Mouse (Mus musculus) CH12.LX (cell line): Measurements from ENCODE around the gene Esyt2. TPM values are rescaled to one million over a fixed set of nuclear protein-coding genes. Genes with fewer than 3 reads are reported as not detected.

ENCODE experiments used
- DNase-seq: peaks from one replicate; pipeline ENCODE4 v3.0.0-alpha.2; 2013; ENCODE audit errors: extremely low read depth
- H3K27ac ChIP-seq: 2 replicates; pipeline ENCODE4 v1.5.1; 2012; ENCODE audit warnings: low read depth, mild to moderate bottlenecking, control low read depth, moderate library complexity; ENCODE audit not compliant: insufficient read depth
- H3K27me3 ChIP-seq: replicated peaks from 2 replicates; pipeline ENCODE3; 2012; ENCODE audit warnings: inconsistent platforms
- H3K36me3 ChIP-seq, 2 experiments: replicated peaks in 1 of 2; 2 replicates each; pipeline versions ENCODE3 to v1.6.1; 2012; ENCODE audit warnings: inconsistent platforms in 1 of 2, low read length in 1 of 2, mild to moderate bottlenecking in 1 of 2, mixed read lengths in 1 of 2, moderate library complexity in 1 of 2; ENCODE audit not compliant: control insufficient read depth in 1 of 2, insufficient read depth in 1 of 2
- H3K4me1 ChIP-seq, 2 experiments: 2 replicates each; pipeline ENCODE4 v1.6.1; 2012; ENCODE audit warnings: inconsistent platforms in 1 of 2, moderate library complexity in 1 of 2; ENCODE audit not compliant: insufficient read depth in 2 of 2, control insufficient read depth in 1 of 2
- H3K4me2 ChIP-seq: 2 replicates; pipeline ENCODE4 v1.6.1; 2012; ENCODE audit warnings: low read depth, mild to moderate bottlenecking, control low read depth; ENCODE audit not compliant: poor library complexity, insufficient read depth, severe bottlenecking
- H3K4me3 ChIP-seq, 3 experiments: fragments of 150-350 bp in 1 of 3; sonication (generic) in 1 of 3; replicated peaks in 1 of 3; 2 replicates each; pipeline versions ENCODE3 to v1.5.1; 2011 to 2012; ENCODE audit warnings: low read depth in 2 of 3, low read length in 2 of 3, mild to moderate bottlenecking in 2 of 3, moderate library complexity in 2 of 3, control low read depth in 1 of 3, improper control_type of control experiment in 1 of 3, inconsistent platforms in 1 of 3, mixed read lengths in 1 of 3; ENCODE audit not compliant: poor library complexity in 1 of 3
- H3K79me2 ChIP-seq: replicated peaks from 2 replicates; pipeline ENCODE4 v1.6.1; 2012; ENCODE audit warnings: mild to moderate bottlenecking, moderate library complexity; ENCODE audit not compliant: control insufficient read depth, poor library complexity, insufficient read depth, severe bottlenecking; ENCODE audit errors: extremely low read depth
- H3K9ac ChIP-seq: 2 replicates; pipeline ENCODE4 v1.6.1; 2012; ENCODE audit warnings: low read depth, mild to moderate bottlenecking, control low read depth, moderate library complexity; ENCODE audit not compliant: insufficient read depth
- H3K9me3 ChIP-seq: replicated peaks from 2 replicates; pipeline ENCODE3; 2012; ENCODE audit warnings: low read length, inconsistent platforms, mixed read lengths
- BHLHE40 ChIP-seq: IDR thresholded peaks from 2 replicates; pipeline ENCODE4 v1.6.1; 2011; ENCODE audit warnings: mild to moderate bottlenecking, low read depth, low read length, improper control_type of control experiment
- CHD2 ChIP-seq: IDR thresholded peaks from 2 replicates; pipeline ENCODE4 v1.6.1; 2011; ENCODE audit warnings: low read length, improper control_type of control experiment
- CTCF ChIP-seq, 2 experiments: IDR thresholded peaks in 1 of 2; conservative IDR thresholded peaks in 1 of 2; 2 replicates each; pipeline ENCODE4 v1.5.1; 2011 to 2012; ENCODE audit warnings: low read depth in 2 of 2, low read length in 2 of 2, improper control_type of control experiment in 1 of 2, inconsistent platforms in 1 of 2, mild to moderate bottlenecking in 1 of 2, moderate library complexity in 1 of 2
- E2F4 ChIP-seq: IDR thresholded peaks from 2 replicates; pipeline ENCODE4 v1.6.1; 2011; ENCODE audit warnings: low read depth, low read length, improper control_type of control experiment; ENCODE audit not compliant: insufficient replicate concordance
- ELF1 ChIP-seq: IDR thresholded peaks from 2 replicates; pipeline ENCODE4 v1.6.1; 2014; ENCODE audit warnings: low read depth, mild to moderate bottlenecking, inconsistent platforms, low read length, improper control_type of control experiment
- EP300 ChIP-seq: IDR thresholded peaks from 2 replicates; pipeline ENCODE4 v1.6.1; 2011; ENCODE audit warnings: low read length, improper control_type of control experiment
- ETS1 ChIP-seq: conservative IDR thresholded peaks from 2 replicates; pipeline ENCODE4 v1.6.1; 2012; ENCODE audit warnings: low read depth, mild to moderate bottlenecking, inconsistent platforms, low read length, improper control_type of control experiment, moderate library complexity
- GABPA ChIP-seq: IDR thresholded peaks from 2 replicates; pipeline ENCODE4 v1.6.1; 2012; ENCODE audit warnings: low read depth, low read length, improper control_type of control experiment, inconsistent platforms; ENCODE audit not compliant: insufficient replicate concordance
- HCFC1 ChIP-seq: IDR thresholded peaks from 2 replicates; pipeline ENCODE4 v1.6.1; 2012; ENCODE audit warnings: low read depth, mild to moderate bottlenecking, inconsistent platforms, low read length, improper control_type of control experiment
- IRF4 ChIP-seq: IDR thresholded peaks from 2 replicates; pipeline ENCODE4 v1.6.1; 2014; ENCODE audit warnings: low read depth, mild to moderate bottlenecking, inconsistent platforms, low read length, improper control_type of control experiment
- JUN ChIP-seq: IDR thresholded peaks from 2 replicates; pipeline ENCODE4 v1.6.1; 2011; ENCODE audit warnings: low read depth, mild to moderate bottlenecking, low read length, improper control_type of control experiment, moderate library complexity; ENCODE audit not compliant: insufficient read depth
- JUND ChIP-seq: conservative IDR thresholded peaks from 2 replicates; pipeline ENCODE4 v1.6.1; 2011; ENCODE audit warnings: low read depth, low read length, improper control_type of control experiment
- MAFK ChIP-seq: IDR thresholded peaks from 2 replicates; pipeline ENCODE4 v1.6.1; 2011; ENCODE audit warnings: low read length, improper control_type of control experiment; ENCODE audit not compliant: insufficient replicate concordance
- MAX ChIP-seq: IDR thresholded peaks from 2 replicates; pipeline ENCODE4 v1.6.1; 2011; ENCODE audit warnings: low read length, improper control_type of control experiment
- MAZ ChIP-seq: IDR thresholded peaks from 2 replicates; pipeline ENCODE4 v1.6.1; 2012; ENCODE audit warnings: low read depth, mild to moderate bottlenecking, inconsistent platforms, low read length, improper control_type of control experiment, moderate library complexity
- MEF2A ChIP-seq: IDR thresholded peaks from 2 replicates; pipeline ENCODE4 v1.6.1; 2014; ENCODE audit warnings: low read depth, mild to moderate bottlenecking, inconsistent platforms, low read length, improper control_type of control experiment, borderline replicate concordance
- NELFE ChIP-seq: IDR thresholded peaks from 2 replicates; pipeline ENCODE4 v1.6.1; 2011; ENCODE audit warnings: low read depth, low read length, improper control_type of control experiment
- POLR2A ChIP-seq: IDR thresholded peaks from 2 replicates; pipeline ENCODE4 v1.6.1; 2011; ENCODE audit warnings: low read depth, mild to moderate bottlenecking, improper control_type of control experiment, low read length
- POLR2AphosphoS2 ChIP-seq: IDR thresholded peaks from 2 replicates; pipeline ENCODE4 v1.6.1; 2011; ENCODE audit warnings: low read depth, low read length, improper control_type of control experiment
- SIN3A ChIP-seq: IDR thresholded peaks from 2 replicates; pipeline ENCODE4 v1.6.1; 2012; ENCODE audit warnings: low read length, improper control_type of control experiment, inconsistent platforms
- SMC3 ChIP-seq: IDR thresholded peaks from 2 replicates; pipeline ENCODE4 v1.6.1; 2011; ENCODE audit warnings: low read depth, low read length, improper control_type of control experiment
- UBTF ChIP-seq: IDR thresholded peaks from 2 replicates; pipeline ENCODE4 v1.6.1; 2012; ENCODE audit warnings: low read depth, mild to moderate bottlenecking, inconsistent platforms, low read length, improper control_type of control experiment, moderate library complexity
- USF2 ChIP-seq: conservative IDR thresholded peaks from 2 replicates; pipeline ENCODE4 v1.6.1; 2011; ENCODE audit warnings: low read depth, low read length, improper control_type of control experiment
- ZC3H11A ChIP-seq: IDR thresholded peaks from 2 replicates; pipeline ENCODE4 v1.6.1; 2012; ENCODE audit warnings: low read depth, mild to moderate bottlenecking, inconsistent platforms, low read length, improper control_type of control experiment
- ZKSCAN1 ChIP-seq: IDR thresholded peaks from 2 replicates; pipeline ENCODE4 v1.6.1; 2012; ENCODE audit warnings: low read depth, inconsistent platforms, low read length, improper control_type of control experiment, borderline replicate concordance
- ZMIZ1 ChIP-seq: IDR thresholded peaks from 2 replicates; pipeline ENCODE4 v1.6.1; 2012; ENCODE audit warnings: low read depth, mild to moderate bottlenecking, inconsistent platforms, low read length, improper control_type of control experiment
- ZNF384 ChIP-seq: IDR thresholded peaks from 2 replicates; pipeline ENCODE4 v1.6.1; 2012; ENCODE audit warnings: low read depth, low read length, improper control_type of control experiment, inconsistent platforms
- dilution Hi-C: fragments of 300-500 bp; cut with MboI; formaldehyde crosslinking; loops from 2 replicates; pipeline ENCODE4 v1.14.3; 2020; ENCODE audit warnings: low sequenced_read_pairs; ENCODE audit not compliant: extremely low pct_unique_long_range_greater_than_20kb, extremely low pct_ligation_motif_present
- in situ Hi-C: fragments of 300-500 bp; cut with MboI; formaldehyde crosslinking; loops from 3 replicates; pipeline ENCODE4 v1.14.3; 2019; ENCODE audit warnings: low sequenced_read_pairs, low pct_ligation_motif_present, low pct_unique_long_range_greater_than_20kb, mixed read lengths
- polyA plus RNA-seq: library from polyadenylated mRNA; unstranded; fragments of >175 nt; gene quantifications from 2 replicates; pipeline ENCODE4 v1.2.1, GENCODE M21; 2012; ENCODE audit warnings: low read depth; ENCODE audit not compliant: insufficient read length
- total RNA-seq, 2 experiments: library from RNA; depleted of rRNA; stranded (reverse); fragments of 300-350 nt in 1 of 2; fragments of >200 nt in 1 of 2; gene quantifications; 2 replicates each; pipeline ENCODE4 v1.2.3; 2012 to 2014

The Esyt2 gene
- total and polyA plus RNA-seq, 3 experiments: 6.9 to 12.8 (median 8.2) TPM

DNA sequence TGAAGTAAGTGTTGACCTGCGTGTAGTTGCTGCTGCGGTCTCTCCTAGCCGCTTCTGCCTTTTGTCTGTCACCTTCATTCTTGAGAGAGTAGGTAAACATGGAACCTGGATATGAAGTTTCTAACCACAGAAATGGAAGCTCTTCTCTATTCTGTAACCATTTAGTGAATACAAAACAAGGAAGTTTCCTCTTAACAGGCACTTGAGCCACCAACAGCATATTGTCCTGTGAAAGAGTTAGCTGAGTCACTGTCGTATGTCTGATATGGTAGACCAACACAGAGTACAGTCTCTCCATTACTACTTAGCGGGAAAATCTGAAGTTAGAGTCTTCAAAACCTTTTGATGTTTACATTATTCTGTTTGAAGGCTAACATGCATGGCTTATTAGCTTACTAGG is 53.3 kb downstream of the Esyt2 start:
- Histone ChIP-seq H3K27ac (no peak overlapping the region), H3K9me3 (no peaks in the 10 kb centered on the region), H3K9ac (no peak overlapping the region), H3K27me3 (no peaks in the 10 kb centered on the region), H3K79me2 (no peaks in the 10 kb centered on the region), H3K4me1 (no peaks in the 10 kb centered on the region), H3K36me3 (peaks cover 0 to 6% of the 10 kb centered on the region in 2 experiments), H3K4me2 (no peak overlapping the region)
- DNase-seq: no peak
- dilution Hi-C loops: no loop called here
- TF ChIP-seq BHLHE40: no peak
- no peak for TF ChIP-seq SIN3A
- TF ChIP-seq MAX: no peak
- TF ChIP-seq GABPA: no peak
- no peak for TF ChIP-seq ZMIZ1
- TF ChIP-seq NELFE: no peak
- TF ChIP-seq SMC3: no peak
- no peak for TF ChIP-seq MAFK
- no peak for TF ChIP-seq JUN
- TF ChIP-seq POLR2AphosphoS2: no peak
- TF ChIP-seq JUND: no peak
- TF ChIP-seq ETS1: no peak
- no peak for TF ChIP-seq CHD2
- no peak for TF ChIP-seq IRF4
- TF ChIP-seq MEF2A: no peak
- no peak for TF ChIP-seq ELF1
- TF ChIP-seq MAZ: no peak
- no peak for TF ChIP-seq UBTF
- TF ChIP-seq EP300: no peak
- TF ChIP-seq, all 38 proteins: peak for 0
- no peak overlapping the region for H3K4me3 ChIP-seq
- in situ Hi-C loops: no loop called here

GRCm38 (mm10) chr12:116340160-116340559 is 59.2 kb downstream of the Esyt2 start:
- Histone ChIP-seq H3K79me2 (no peaks in the 10 kb centered on the region), H3K4me2 (no peak overlapping the region), H3K9ac (no peak overlapping the region), H3K27ac (no peak overlapping the region), H3K27me3 (no peaks in the 10 kb centered on the region), H3K36me3 (peaks cover 5 to 30% of the 10 kb centered on the region in 2 experiments), H3K9me3 (no peaks in the 10 kb centered on the region), H3K4me1 (no peaks in the 10 kb centered on the region), H3K4me3 (no peak overlapping the region)
- DNase-seq: no peak
- in situ Hi-C loops (no loop called here), dilution Hi-C loops (no loop called here)
- no peak for TF ChIP-seq JUND
- TF ChIP-seq JUN: no peak
- TF ChIP-seq GABPA: no peak
- TF ChIP-seq USF2: no peak
- TF ChIP-seq POLR2A: no peak
- TF ChIP-seq HCFC1: no peak
- no peak for TF ChIP-seq E2F4
- TF ChIP-seq ZNF384: no peak
- TF ChIP-seq CTCF (conservative IDR thresholded peaks at IDR 0.05 in 1 of 2, IDR thresholded peaks at IDR 0.05 in 1 of 2; ENCODE audit: low read depth in 2 of 2, low read length in 2 of 2): no peak
- no peak for TF ChIP-seq ZKSCAN1
- no peak for TF ChIP-seq ETS1
- no peak for TF ChIP-seq UBTF
- no peak for TF ChIP-seq CHD2
- TF ChIP-seq IRF4: no peak
- TF ChIP-seq MAFK: no peak
- TF ChIP-seq ZC3H11A: no peak
